Mouse (Mus musculus): ENCODE data around the gene 1700030K09Rik.

- TF ChIP-seq MYOG (IDR thresholded peaks at IDR 0.05; ENCODE audit: control insufficient read depth in 1 of 3, insufficient read depth in 1 of 3, insufficient read length in 2 of 3, low read depth in 2 of 3): no peak
- no peak for TF ChIP-seq POLR2A (IDR thresholded peaks at IDR 0.05; ENCODE audit: insufficient read length, low read depth)
- no peak for TF ChIP-seq CEBPB (IDR thresholded peaks at IDR 0.05; ENCODE audit: insufficient read depth, poor library complexity, severe bottlenecking)
- no peak for TF ChIP-seq MAX (IDR thresholded peaks at IDR 0.05; ENCODE audit: low read depth)
- no peak for TF ChIP-seq E2F4 (IDR thresholded peaks at IDR 0.05; ENCODE audit: insufficient read depth)
- TF ChIP-seq TCF3 (IDR thresholded peaks at IDR 0.05; ENCODE audit: insufficient read length, low read depth): no peak
- no peak for TF ChIP-seq USF1 (IDR thresholded peaks at IDR 0.05; ENCODE audit: low read depth)
- TF ChIP-seq POLR2AphosphoS2 (IDR thresholded peaks at IDR 0.05; ENCODE audit: insufficient read length, low read depth): no peak
- TF ChIP-seq SRF (IDR thresholded peaks at IDR 0.05; ENCODE audit: control insufficient read depth, insufficient read length, low read depth): no peak
- TF ChIP-seq TCF12 (IDR thresholded peaks at IDR 0.05; ENCODE audit: insufficient read depth, poor library complexity, severe bottlenecking): no peak
- no peak for TF ChIP-seq MYOD1 (IDR thresholded peaks at IDR 0.05; ENCODE audit: control insufficient read depth in 1 of 3, insufficient read length in 2 of 3, low read depth in 2 of 3)
- no peak for TF ChIP-seq REST (IDR thresholded peaks at IDR 0.05; ENCODE audit: insufficient read depth, insufficient read length)
Observed at GRCm38 (mm10) chr8:72470684-72471083, 27.0 kb downstream of the 1700030K09Rik start.
